Mouse (Mus musculus) liver, postnatal 0 days (tissue): Measurements from ENCODE around the gene Dcbld2.

Source experiments
- CTCF ChIP-seq: sonication (generic); IDR thresholded peaks from 2 replicates; pipeline ENCODE4 v1.5.1; 2016; ENCODE audit warnings: antibody characterized with exemption, low read depth
- EP300 ChIP-seq: IDR thresholded peaks from 2 replicates; pipeline ENCODE4 v1.6.1; 2016; ENCODE audit warnings: antibody characterized with exemption, low read depth, mild to moderate bottlenecking

DNA sequence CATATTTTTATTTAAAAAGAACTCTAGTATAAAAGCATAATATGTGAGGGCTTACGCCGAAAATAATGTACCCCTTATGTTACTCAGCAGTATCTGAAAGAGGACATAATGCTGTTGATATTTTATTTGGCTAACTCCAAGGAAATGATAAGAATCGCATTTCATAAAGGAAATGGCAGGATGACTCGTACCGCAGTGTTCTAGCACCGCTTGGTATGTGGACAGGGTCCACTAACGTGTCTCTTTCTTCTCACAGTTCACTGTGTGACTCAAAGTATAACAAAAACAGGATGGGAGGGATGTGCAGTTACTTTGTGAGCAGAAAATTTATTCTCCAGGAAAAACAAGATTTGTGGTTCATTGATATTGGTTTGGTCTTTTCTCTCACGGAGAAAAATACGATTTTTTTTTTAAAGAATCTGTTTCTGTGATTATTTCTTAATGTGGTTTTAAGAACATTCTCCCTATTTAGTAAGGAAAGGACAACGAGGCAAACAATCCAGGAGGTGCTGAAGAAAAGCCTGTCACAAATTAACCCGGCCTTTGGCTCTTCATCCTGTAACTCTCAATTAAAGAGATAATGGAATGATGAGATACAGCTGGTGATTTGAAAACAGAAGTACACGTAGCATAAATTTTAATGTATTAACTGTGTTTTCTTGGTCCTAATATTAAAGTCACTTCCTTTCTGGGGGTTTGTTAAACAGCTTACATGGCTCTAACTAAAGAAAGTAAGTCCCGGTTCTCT is 30.3 kb upstream of the Dcbld2 start:
- TF ChIP-seq CTCF (no peak), EP300 (no peak)
